Mouse (Mus musculus) myocyte (in vitro differentiated cells): ENCODE results near the gene Rnf180. TPM values are rescaled to one million over a fixed set of nuclear protein-coding genes. Genes with fewer than 3 reads are reported as not detected.

Experiments
- H3K27me3 ChIP-seq: one replicate; pipeline ENCODE4 v1.6.1; 2011; ENCODE audit not compliant: control insufficient read depth, insufficient read depth, insufficient read length
- H3K36me3 ChIP-seq: one replicate; pipeline ENCODE4 v1.6.1; 2011; ENCODE audit not compliant: control insufficient read depth, insufficient read depth
- H3K4me2 ChIP-seq: one replicate; pipeline ENCODE4 v1.6.1; 2011; ENCODE audit warnings: low read depth, control low read depth
- H3K4me3 ChIP-seq: one replicate; pipeline ENCODE4 v1.5.1; 2011; ENCODE audit warnings: mild to moderate bottlenecking, control low read depth, moderate library complexity
- H3K79me2 ChIP-seq: one replicate; pipeline ENCODE4 v1.6.1; 2011; ENCODE audit not compliant: control insufficient read depth, insufficient read depth
- H3ac ChIP-seq: one replicate; pipeline ENCODE4 v1.6.1; 2011; ENCODE audit not compliant: control insufficient read depth, insufficient read length
- CEBPB ChIP-seq: IDR thresholded peaks from 2 replicates; pipeline ENCODE4 v1.6.1; 2011; ENCODE audit warnings: mild to moderate bottlenecking, moderate library complexity; ENCODE audit not compliant: poor library complexity, insufficient read depth, severe bottlenecking
- E2F4 ChIP-seq: IDR thresholded peaks from one replicate; pipeline ENCODE4 v1.6.1; 2011; ENCODE audit warnings: mild to moderate bottlenecking, control low read depth, moderate library complexity; ENCODE audit not compliant: insufficient read depth
- MAX ChIP-seq: IDR thresholded peaks from one replicate; pipeline ENCODE4 v1.6.1; 2011; ENCODE audit warnings: low read depth, mild to moderate bottlenecking, control low read depth
- MYOD1 ChIP-seq, 3 experiments: IDR thresholded peaks; one replicate each; pipeline ENCODE4 v1.6.1; 2011; ENCODE audit warnings: control low read depth in 2 of 3, low read depth in 2 of 3, mild to moderate bottlenecking in 2 of 3, moderate library complexity in 1 of 3; ENCODE audit not compliant: insufficient read length in 2 of 3, control insufficient read depth in 1 of 3
- MYOG ChIP-seq, 3 experiments: IDR thresholded peaks; one replicate each; pipeline ENCODE4 v1.6.1; 2011; ENCODE audit warnings: control low read depth in 2 of 3, low read depth in 2 of 3, mild to moderate bottlenecking in 2 of 3; ENCODE audit not compliant: insufficient read length in 2 of 3, control insufficient read depth in 1 of 3, insufficient read depth in 1 of 3
- POLR2A ChIP-seq: IDR thresholded peaks from one replicate; pipeline ENCODE4 v1.6.1; 2011; ENCODE audit warnings: low read depth, mild to moderate bottlenecking, control low read depth, moderate library complexity; ENCODE audit not compliant: insufficient read length
- POLR2AphosphoS2 ChIP-seq: IDR thresholded peaks from one replicate; pipeline ENCODE4 v1.6.1; 2011; ENCODE audit warnings: low read depth, control low read depth; ENCODE audit not compliant: insufficient read length
- REST ChIP-seq: IDR thresholded peaks from one replicate; pipeline ENCODE4 v1.6.1; 2011; ENCODE audit warnings: mild to moderate bottlenecking, control low read depth, moderate library complexity; ENCODE audit not compliant: insufficient read depth, insufficient read length
- SRF ChIP-seq: IDR thresholded peaks from one replicate; pipeline ENCODE4 v1.6.1; 2011; ENCODE audit warnings: low read depth; ENCODE audit not compliant: control insufficient read depth, insufficient read length
- TCF12 ChIP-seq: IDR thresholded peaks from one replicate; pipeline ENCODE4 v1.6.1; 2011; ENCODE audit warnings: mild to moderate bottlenecking, control low read depth; ENCODE audit not compliant: poor library complexity, insufficient read depth, severe bottlenecking
- TCF3 ChIP-seq: IDR thresholded peaks from one replicate; pipeline ENCODE4 v1.6.1; 2011; ENCODE audit warnings: low read depth, control low read depth; ENCODE audit not compliant: insufficient read length
- USF1 ChIP-seq: IDR thresholded peaks from one replicate; pipeline ENCODE4 v1.6.1; 2011; ENCODE audit warnings: low read depth, mild to moderate bottlenecking, control low read depth, moderate library complexity
- polyA plus RNA-seq: library from polyadenylated mRNA; unstranded; fragments of >200 nt; fragmentation: generic; extraction: Trizol; gene quantifications from one replicate; pipeline ENCODE4 v1.2.1, GENCODE M21; 2012; ENCODE audit warnings: missing spikeins

Gene Rnf180
- not detected for polyA plus RNA-seq

- Histone ChIP-seq H3ac (no peak within 1 kb of the TSS), H3K4me2 (no peak within 1 kb of the TSS), H3K36me3 (no peaks in the 10 kb centered on the region), H3K27me3 (no peaks in the 10 kb centered on the region), H3K4me3 (no peak within 1 kb of the TSS), H3K79me2 (no peaks in the 10 kb centered on the region)
- no peak for TF ChIP-seq SRF
- no peak for TF ChIP-seq CEBPB
- TF ChIP-seq POLR2A = no peak
- no peak for TF ChIP-seq MYOD1 (IDR thresholded peaks at IDR 0.05; ENCODE audit: control insufficient read depth in 1 of 3, insufficient read length in 2 of 3, low read depth in 2 of 3)
- no peak for TF ChIP-seq MYOG (IDR thresholded peaks at IDR 0.05; ENCODE audit: control insufficient read depth in 1 of 3, insufficient read depth in 1 of 3, insufficient read length in 2 of 3, low read depth in 2 of 3)
- TF ChIP-seq TCF3 = no peak
- TF ChIP-seq REST = no peak
- no peak for TF ChIP-seq MAX
- no peak for TF ChIP-seq POLR2AphosphoS2
- TF ChIP-seq E2F4 = no peak
- TF ChIP-seq USF1 = no peak
- no peak for TF ChIP-seq TCF12
Measured at GRCm38 (mm10) chr13:105294715-105295114, at the start of gene Rnf180. Gene Rnf180 (minus strand): TSS chr13:105294815.

- Histone ChIP-seq H3K79me2 (no peaks in the 10 kb centered on the region), H3K27me3 (no peaks in the 10 kb centered on the region), H3K36me3 (no peaks in the 10 kb centered on the region), H3K4me2 (no peak overlapping the region), H3K4me3 (no peak overlapping the region), H3ac (no peak overlapping the region)
- TF ChIP-seq POLR2A = no peak
- TF ChIP-seq POLR2AphosphoS2 = no peak
- no peak for TF ChIP-seq MAX
- TF ChIP-seq SRF = no peak
- no peak for TF ChIP-seq CEBPB
- no peak for TF ChIP-seq USF1
- no peak for TF ChIP-seq MYOD1 (IDR thresholded peaks at IDR 0.05; ENCODE audit: control insufficient read depth in 1 of 3, insufficient read length in 2 of 3, low read depth in 2 of 3)
- TF ChIP-seq REST = no peak
Measured at GRCm38 (mm10) chr13:105331199-105331968, 36.8 kb upstream of the Rnf180 start.

GRCm38 (mm10) chr13:105326946-105327345 is 32.3 kb upstream of the Rnf180 start:
- H3K36me3 ChIP-seq = no peaks in the 10 kb centered on the region
- TF ChIP-seq SRF (no peak), TCF3 (no peak), REST (no peak), TCF12 (no peak), USF1 (no peak), MYOD1 (IDR thresholded peaks at IDR 0.05; ENCODE audit: control insufficient read depth in 1 of 3, insufficient read length in 2 of 3, low read depth in 2 of 3) (no peak), MAX (no peak), CEBPB (no peak), MYOG (IDR thresholded peaks at IDR 0.05; ENCODE audit: control insufficient read depth in 1 of 3, insufficient read depth in 1 of 3, insufficient read length in 2 of 3, low read depth in 2 of 3) (no peak), E2F4 (no peak), POLR2AphosphoS2 (no peak), POLR2A (no peak)
- no peak overlapping the region for H3ac ChIP-seq
- no peaks in the 10 kb centered on the region for H3K79me2 ChIP-seq
- no peaks in the 10 kb centered on the region for H3K27me3 ChIP-seq
- no peak overlapping the region for H3K4me2 ChIP-seq
- H3K4me3 ChIP-seq = no peak overlapping the region

GRCm38 (mm10) chr13:105316926-105317325 is 22.3 kb upstream of the Rnf180 start:
- no peak overlapping the region for H3ac ChIP-seq
- no peaks in the 10 kb centered on the region for H3K79me2 ChIP-seq
- H3K4me2 ChIP-seq = no peak overlapping the region
- H3K27me3 ChIP-seq = no peaks in the 10 kb centered on the region
- H3K36me3 ChIP-seq = no peaks in the 10 kb centered on the region
- H3K4me3 ChIP-seq = no peak overlapping the region
- TF ChIP-seq POLR2AphosphoS2 = no peak
- TF ChIP-seq TCF3 = no peak
- TF ChIP-seq E2F4 = no peak
- TF ChIP-seq MYOG (IDR thresholded peaks at IDR 0.05; ENCODE audit: control insufficient read depth in 1 of 3, insufficient read depth in 1 of 3, insufficient read length in 2 of 3, low read depth in 2 of 3) = no peak

GRCm38 (mm10) chr13:105316009-105316408 is 21.4 kb upstream of the Rnf180 start:
- Histone ChIP-seq H3K4me2 (no peak overlapping the region), H3K36me3 (no peaks in the 10 kb centered on the region), H3K79me2 (no peaks in the 10 kb centered on the region), H3K27me3 (no peaks in the 10 kb centered on the region), H3K4me3 (no peak overlapping the region), H3ac (no peak overlapping the region)
- TF ChIP-seq USF1 = no peak
- no peak for TF ChIP-seq MYOD1 (IDR thresholded peaks at IDR 0.05; ENCODE audit: control insufficient read depth in 1 of 3, insufficient read length in 2 of 3, low read depth in 2 of 3)
- no peak for TF ChIP-seq SRF
- no peak for TF ChIP-seq REST
